Mouse (Mus musculus): ENCODE results near the gene Mmachc.

Gene Mmachc

GRCm38 (mm10) chr4:116708201-116708764 lies at the start of gene Mmachc, which contains the start of gene Ccdc163:
TSS of gene Mmachc (minus strand) at chr4:116708406.
TSS of gene Ccdc163 (plus strand) at chr4:116708509.
- CTCF ChIA-PET = interaction anchor here (0.6 to 3.6 kb wide), 24 partner anchors 9 to 438 kb away, joined by 3 to 28 read pairs (median 5); partner anchors contain the start of genes Tesk2 (in 2 of the 4), Mutyh (in 1 of the 4), Prdx1 (in 1 of the 4) and Toe1 (in 1 of the 4)
- POLR2A ChIA-PET = interaction anchor here (0.6 to 16.3 kb wide), 105 partner anchors 9 to 584 kb away, joined by 3 to 370 read pairs (median 5); partner anchors contain the start of genes Mutyh (in 3 of the 4), Prdx1 (in 3 of the 4), Tesk2 (in 3 of the 4) and Toe1 (in 3 of the 4)

GRCm38 (mm10) chr4:116749750-116750149 lies 41.5 kb upstream of the Mmachc start:
- CTCF ChIA-PET = no interaction called here
- POLR2A ChIA-PET = interaction anchor here in 3 of 4 experiments (0.7 to 5.1 kb wide), 19 partner anchors 10 to 64 kb away, joined by 3 to 26 read pairs (median 4); partner anchors contain the start of genes Prdx1 (in 2 of the 3), Tesk2 (in 2 of the 3), Ccdc163 (in 1 of the 3) and Mmachc (in 1 of the 3)

DNA sequence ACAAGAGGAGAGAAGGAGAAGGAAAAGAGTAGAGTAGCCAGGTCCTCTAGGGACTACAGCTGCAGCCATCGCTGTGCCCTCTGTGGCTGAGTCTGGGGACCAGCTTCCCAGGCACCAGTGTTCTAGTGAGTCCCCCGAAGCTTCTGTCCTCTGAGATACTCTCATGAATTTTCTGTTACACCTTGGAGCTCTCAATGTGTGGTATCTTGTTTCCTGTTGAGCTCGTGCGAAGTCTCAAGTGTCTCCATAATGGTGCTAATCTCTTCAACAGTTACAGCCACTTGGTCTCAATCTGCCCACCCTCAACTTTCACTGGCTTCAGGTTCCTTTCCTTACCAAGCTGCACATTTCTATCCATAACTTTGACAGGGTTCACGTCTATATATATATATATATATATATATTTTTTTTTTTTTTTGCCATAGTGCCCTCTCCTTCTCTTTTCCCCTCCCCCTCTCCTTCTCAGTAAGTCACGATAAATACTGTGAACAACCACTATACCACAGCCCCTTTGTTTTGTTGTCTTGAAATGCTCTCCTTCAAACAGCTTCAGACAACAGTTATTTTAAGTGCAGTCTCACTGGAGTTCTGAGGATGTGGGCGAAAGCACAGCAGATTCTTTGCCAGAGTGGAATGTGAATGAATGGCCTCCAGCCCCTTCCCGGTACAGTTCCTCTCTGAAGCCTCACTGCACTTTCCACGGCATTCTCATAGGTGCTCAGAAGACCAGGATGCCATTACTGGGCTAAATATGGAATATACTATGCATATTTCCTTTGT lies 31.0 kb upstream of the Mmachc start:
- ChIA-PET POLR2A (interaction anchor here (0.7 to 5.3 kb wide), 18 partner anchors 9 to 1405 kb away, joined by 3 to 50 read pairs (median 4); partner anchors contain the start of genes Tesk2 (in 3 of the 4), Ccdc163 (in 1 of the 4), Mmachc (in 1 of the 4) and Mutyh (in 1 of the 4)), CTCF (interaction anchor here in 3 of 4 experiments (0.7 to 1.2 kb wide), 3 partner anchors 14 to 526 kb away, joined by 3 to 6 read pairs (median 4); no protein-coding TSS in a partner anchor)

- POLR2A ChIA-PET = interaction anchor here in 3 of 4 experiments (0.7 to 6.6 kb wide), 15 partner anchors 9 to 51 kb away, joined by 3 to 96 read pairs (median 5); partner anchors contain the start of genes Ccdc163 (in 2 of the 3), Mmachc (in 2 of the 3) and Tesk2 (in 2 of the 3)
- CTCF ChIA-PET = interaction anchor here in 2 of 4 experiments (0.7 to 2.0 kb wide), 4 partner anchors 26 to 82 kb away, joined by 3 to 5 read pairs (median 4); partner anchors contain the start of genes Ccdc163 (in 1 of the 2) and Mmachc (in 1 of the 2)
Measured at GRCm38 (mm10) chr4:116734996-116735395, 26.8 kb upstream of the Mmachc start.

- ChIA-PET CTCF (interaction anchor here (0.6 to 3.9 kb wide), 8 partner anchors 13 to 1155 kb away, joined by 3 to 22 read pairs (median 3); partner anchors contain the start of genes Atp6v0b (in 1 of the 4) and Tesk2 (in 1 of the 4)), POLR2A (interaction anchor here (0.6 to 6.6 kb wide), 43 partner anchors 9 to 401 kb away, joined by 3 to 96 read pairs (median 4); partner anchors contain the start of genes Ccdc163 (in 3 of the 4), Mmachc (in 3 of the 4), Tesk2 (in 3 of the 4) and Mutyh (in 1 of the 4))
Measured at GRCm38 (mm10) chr4:116732355-116732754, 24.1 kb upstream of the Mmachc start.

DNA sequence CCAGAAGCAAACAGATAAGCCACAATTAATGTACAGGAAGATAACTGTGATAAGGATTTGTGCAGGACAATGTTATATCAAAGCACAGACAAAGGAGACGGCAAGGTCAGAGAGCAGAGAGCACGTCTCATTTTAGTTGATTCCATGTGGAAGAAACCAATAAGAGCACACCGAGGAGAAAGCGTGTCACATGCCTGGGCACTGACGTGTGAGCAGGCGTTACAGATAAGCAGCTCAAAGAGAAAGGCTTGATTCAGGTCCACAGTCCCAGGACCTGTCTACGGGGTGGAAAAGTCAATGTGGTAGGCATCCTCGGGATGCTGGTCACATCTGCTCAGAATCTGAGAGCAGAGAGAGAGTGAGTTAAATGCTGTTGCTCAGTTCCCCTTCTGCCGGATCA lies 22.9 kb upstream of the Mmachc start:
- CTCF ChIA-PET = interaction anchor here in 3 of 4 experiments (1.3 to 3.9 kb wide), 6 partner anchors 11 to 69 kb away, joined by 3 to 22 read pairs (median 4); partner anchors contain the start of gene Tesk2 (in 1 of the 3)
- POLR2A ChIA-PET = interaction anchor here in 3 of 4 experiments (0.6 to 6.6 kb wide), 47 partner anchors 9 to 460 kb away, joined by 3 to 96 read pairs (median 4); partner anchors contain the start of genes Ccdc163 (in 3 of the 3), Mmachc (in 3 of the 3), Tesk2 (in 3 of the 3) and Prdx1 (in 2 of the 3)

GRCm38 (mm10) chr4:116729532-116729931 lies 21.3 kb upstream of the Mmachc start:
- POLR2A ChIA-PET = interaction anchor here (0.8 to 6.6 kb wide), 12 partner anchors 9 to 44 kb away, joined by 3 to 96 read pairs (median 14); partner anchors contain the start of genes Tesk2 (in 4 of the 4), Ccdc163 (in 1 of the 4), Mmachc (in 1 of the 4) and Prdx1 (in 1 of the 4)
- CTCF ChIA-PET = interaction anchor here in 2 of 4 experiments (0.6 to 3.9 kb wide), 4 partner anchors 10 to 446 kb away, joined by 3 to 22 read pairs (median 3); partner anchors contain the start of gene Tesk2 (in 1 of the 2)

- POLR2A ChIA-PET = interaction anchor here in 2 of 4 experiments (2.4 to 2.8 kb wide), 4 partner anchors 8 to 22 kb away, joined by 10 to 25 read pairs (median 17); partner anchors contain the start of genes Ccdc163 (in 1 of the 2) and Mmachc (in 1 of the 2)
- CTCF ChIA-PET = interaction anchor here in 1 of 4 experiments (2.9 kb wide), 1 partner anchor 61 kb away, joined by 8 read pairs; no protein-coding TSS in a partner anchor
Measured at GRCm38 (mm10) chr4:116727401-116727800, 19.2 kb upstream of the Mmachc start.

GRCm38 (mm10) chr4:116725444-116725843 lies 17.2 kb upstream of the Mmachc start:
- POLR2A ChIA-PET = interaction anchor here (0.5 to 2.8 kb wide), 59 partner anchors 8 to 575 kb away, joined by 3 to 28 read pairs (median 4); partner anchors contain the start of genes Prdx1 (in 4 of the 4), Ccdc163 (in 3 of the 4), Mmachc (in 3 of the 4) and Akr1a1 (in 1 of the 4)
- CTCF ChIA-PET = interaction anchor here in 3 of 4 experiments (0.6 to 2.9 kb wide), 12 partner anchors 13 to 1624 kb away, joined by 3 to 8 read pairs (median 4); partner anchors contain the start of gene Mknk1 (in 1 of the 3)

DNA sequence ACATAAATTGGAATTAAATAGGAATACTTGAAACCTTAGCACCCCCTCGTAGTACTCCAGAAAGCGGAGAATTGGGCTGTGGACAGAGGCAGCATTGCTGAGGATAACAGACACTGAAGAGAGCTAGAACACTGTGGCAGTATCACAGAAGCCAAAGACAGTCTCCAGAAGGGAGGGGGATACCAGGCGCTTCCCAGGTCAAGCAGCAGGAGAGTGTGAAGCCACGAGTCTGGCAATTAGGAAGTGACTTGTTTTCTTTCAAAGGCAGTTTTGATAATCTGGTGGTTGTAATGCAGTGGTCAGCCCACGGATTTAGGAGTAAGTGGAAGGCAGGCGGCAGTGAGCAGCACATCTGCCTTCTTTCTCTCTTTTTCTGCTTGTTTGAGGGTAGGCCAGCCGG lies 14.0 kb upstream of the Mmachc start:
- ChIA-PET POLR2A (interaction anchor here in 3 of 4 experiments (0.6 to 4.4 kb wide), 10 partner anchors 9 to 69 kb away, joined by 3 to 120 read pairs (median 33); partner anchors contain the start of genes Ccdc163 (in 1 of the 3) and Mmachc (in 1 of the 3)), CTCF (no interaction called here)

GRCm38 (mm10) chr4:116721098-116721628 lies 13.0 kb upstream of the Mmachc start:
- POLR2A ChIA-PET = interaction anchor here (0.5 to 4.8 kb wide), 111 partner anchors 9 to 548 kb away, joined by 3 to 120 read pairs (median 5); partner anchors contain the start of genes Prdx1 (in 4 of the 4), Ccdc163 (in 3 of the 4), Mmachc (in 3 of the 4) and Akr1a1 (in 2 of the 4)
- CTCF ChIA-PET = interaction anchor here (0.5 to 4.9 kb wide), 24 partner anchors 9 to 389 kb away, joined by 3 to 93 read pairs (median 3); partner anchors contain the start of genes Ccdc163 (in 2 of the 4), Mmachc (in 2 of the 4) and Urod (in 1 of the 4)

- ChIA-PET POLR2A (interaction anchor here (0.5 to 4.8 kb wide), 121 partner anchors 8 to 547 kb away, joined by 3 to 120 read pairs (median 4); partner anchors contain the start of genes Prdx1 (in 4 of the 4), Ccdc163 (in 3 of the 4), Mmachc (in 3 of the 4) and Akr1a1 (in 2 of the 4)), CTCF (interaction anchor here (0.5 to 4.9 kb wide), 35 partner anchors 10 to 390 kb away, joined by 3 to 93 read pairs (median 4); partner anchors contain the start of genes Ccdc163 (in 3 of the 4), Mmachc (in 3 of the 4), Prdx1 (in 1 of the 4) and Urod (in 1 of the 4))
Measured at GRCm38 (mm10) chr4:116720343-116721097, 12.3 kb upstream of the Mmachc start, which contains the start of gene Tesk2. TSS of gene Tesk2 (plus strand) at chr4:116720948.

GRCm38 (mm10) chr4:116719396-116719795 lies 11.2 kb upstream of the Mmachc start:
- CTCF ChIA-PET = interaction anchor here (0.5 to 4.9 kb wide), 31 partner anchors 10 to 268 kb away, joined by 3 to 93 read pairs (median 6); partner anchors contain the start of genes Ccdc163 (in 3 of the 4), Mmachc (in 3 of the 4) and Prdx1 (in 1 of the 4)
- POLR2A ChIA-PET = interaction anchor here (0.5 to 4.8 kb wide), 42 partner anchors 10 to 892 kb away, joined by 3 to 120 read pairs (median 7); partner anchors contain the start of genes Prdx1 (in 4 of the 4), Ccdc163 (in 3 of the 4), Mmachc (in 3 of the 4) and Mob3c (in 1 of the 4)

GRCm38 (mm10) chr4:116712536-116712935 lies 4.3 kb upstream of the Mmachc start:
- ChIA-PET CTCF (interaction anchor here in 1 of 4 experiments (0.7 kb wide), 1 partner anchor 56 kb away, joined by 4 read pairs; no protein-coding TSS in a partner anchor), POLR2A (interaction anchor here in 2 of 4 experiments (0.7 to 16.3 kb wide), 11 partner anchors 8 to 139 kb away, joined by 3 to 370 read pairs (median 4); partner anchors contain the start of genes Prdx1 (in 2 of the 2) and Tesk2 (in 2 of the 2))

DNA sequence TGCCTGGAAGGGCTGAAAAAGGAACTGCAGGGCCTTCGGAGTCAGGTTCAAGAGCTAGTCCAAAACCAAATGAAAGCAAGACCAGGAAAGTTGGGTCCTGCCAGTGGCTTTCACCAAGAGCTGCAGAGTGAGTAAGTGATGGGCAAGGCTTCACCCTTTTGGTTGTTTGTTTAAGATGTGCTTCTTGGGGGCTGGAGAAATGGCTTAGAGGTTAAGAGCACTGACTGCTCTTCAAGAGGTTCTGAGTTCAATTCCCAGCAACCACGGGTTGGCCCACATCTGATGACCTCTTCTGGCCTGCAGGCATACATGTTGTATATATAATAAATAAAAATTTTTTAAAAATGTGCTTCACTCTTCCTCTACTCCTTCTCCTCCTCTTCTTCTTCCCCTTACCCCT lies 1.9 kb upstream of the Mmachc start:
- ChIA-PET POLR2A (interaction anchor here in 2 of 4 experiments (0.9 to 16.3 kb wide), 11 partner anchors 9 to 94 kb away, joined by 3 to 370 read pairs (median 18); partner anchors contain the start of genes Prdx1 (in 2 of the 2) and Tesk2 (in 2 of the 2)), CTCF (interaction anchor here in 1 of 4 experiments (3.6 kb wide), 1 partner anchor 9 kb away, joined by 24 read pairs; no protein-coding TSS in a partner anchor)

All from embryonic stem cell, embryonic (primary cell).